In the genomic region with DNA sequence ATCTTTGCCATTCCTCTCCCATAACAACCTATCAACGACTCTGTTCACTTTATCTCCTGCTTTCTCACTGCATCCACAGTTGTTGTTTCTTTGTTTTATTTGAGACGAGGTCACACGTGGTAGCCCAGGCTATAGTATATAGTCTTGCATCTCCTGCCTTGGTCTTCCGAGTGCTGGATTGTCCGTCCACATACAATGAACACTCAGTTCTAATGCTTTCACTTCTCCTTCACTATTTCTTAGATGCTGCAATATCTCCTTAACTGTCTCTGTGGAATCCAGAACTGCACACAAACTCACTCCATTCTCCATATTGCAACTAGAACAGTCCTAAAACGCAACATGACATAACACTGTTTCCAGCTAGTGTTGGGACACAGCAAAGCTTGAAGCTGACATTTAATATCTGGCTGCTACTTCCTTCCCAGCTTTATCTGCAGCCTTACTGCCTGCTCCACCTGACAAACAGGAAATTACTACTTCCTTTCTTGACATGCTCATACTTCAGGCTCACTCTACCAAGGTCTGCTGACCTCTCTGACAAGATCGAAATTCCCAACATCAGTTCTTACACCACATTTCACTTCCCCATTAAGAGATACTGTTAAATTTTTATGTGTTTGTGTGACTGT, we compare ENCODE assay signal across 9 mouse cellular contexts. TPM values are rescaled to one million over a fixed set of nuclear protein-coding genes. Genes with fewer than 3 reads are reported as not detected.
A peak's percentile ranks its signal among the peaks of the same experiment; 100 is the strongest.
DNase-seq lines count a peak whose midpoint lies in the region; ATAC-seq and TF ChIP-seq lines count a peak whose summit lies in the region.
"Had no signal": no experiment of that assay in that cellular context is flagged by ENCODE, and none has a peak within 500 bp of the region (broad histone marks: within the 10 kb centered on the region; RNA-seq: fewer than 3 reads in every experiment).

No protein-coding gene starts in this region.

- 65% methylated on average over 7 of the region's 7 CpGs for WGBS in lung, embryonic 14.5 days
- 78% methylated on average over 7 of the region's 7 CpGs for WGBS in limb, embryonic 12.5 days

- no peak for ATAC-seq in lung, embryonic 14.5 days (ENCODE audit: insufficient read depth)
- no peak for ATAC-seq in limb, embryonic 12.5 days (ENCODE audit: insufficient number of reproducible peaks, insufficient read depth, low FRiP score, low TSS enrichment, low read depth)
- peak; percentile 30; the same call in 1 of the 2 replicates for ATAC-seq in neutrophil, adult 5-6 weeks (ENCODE audit: extremely low read depth, insufficient number of reproducible peaks, low FRiP score, poor library complexity, severe bottlenecking)

- no peaks in the 10 kb centered on the region for H3K9me3 ChIP-seq in lung, embryonic 14.5 days (ENCODE audit: low read depth, low read length)
- H3K9me3 ChIP-seq in limb, embryonic 12.5 days: no peaks in the 10 kb centered on the region

- H3K4me1 ChIP-seq in lung, embryonic 14.5 days (ENCODE audit: insufficient read depth): no peaks in the 10 kb centered on the region
- peaks cover 2% of the 10 kb centered on the region; the same call in 1 of the 2 replicates for H3K4me1 ChIP-seq in brown adipose tissue, adult 24 weeks (ENCODE audit: control insufficient read depth, insufficient read depth, insufficient read length, low read length)
- H3K4me1 ChIP-seq in limb, embryonic 12.5 days (replicated peaks): peaks cover 13% of the 10 kb centered on the region; the same call in 1 of the 2 replicates

- H3K4me2 ChIP-seq in lung, embryonic 14.5 days: no peak overlapping the region
- H3K4me2 ChIP-seq in limb, embryonic 12.5 days: no peak overlapping the region

- H3K36me3 ChIP-seq in lung, embryonic 14.5 days (ENCODE audit: insufficient read depth): 0 out of 2 replicates have a peak, but pooled peaks cover 5% of the 10 kb centered on the region
- peaks cover 6% of the 10 kb centered on the region; the same call in 1 of the 2 replicates for H3K36me3 ChIP-seq in limb, embryonic 12.5 days

- TF ChIP-seq CTCF in lung, embryonic 14.5 days (IDR thresholded peaks at IDR 0.05; ENCODE audit: low read depth): no peak

- H3K27me3 ChIP-seq in lung, embryonic 14.5 days (ENCODE audit: insufficient read depth, low read length): no peaks in the 10 kb centered on the region
- H3K27me3 ChIP-seq in limb, embryonic 12.5 days: no peaks in the 10 kb centered on the region

- no peak overlapping the region for H3K9ac ChIP-seq in lung, embryonic 14.5 days
- H3K9ac ChIP-seq in limb, embryonic 12.5 days (replicated peaks): no peak overlapping the region

- peak overlapping the region; percentile 46 for H3K27ac ChIP-seq in lung, embryonic 14.5 days (ENCODE audit: low read depth)
- H3K27ac ChIP-seq in brown adipose tissue, adult 24 weeks (replicated peaks; ENCODE audit: low read depth, low read length): peak overlapping the region; percentile 37
- H3K27ac ChIP-seq in limb, embryonic 12.5 days: peak overlapping the region; percentile 35; the same call in 1 of the 2 replicates

- DNase-seq in lung, embryonic 14.5 days: peak; percentile 28
- DNase-seq in lung, postnatal 14 days: no peak
- DNase-seq in cerebellum, postnatal 36 days: no peak
- DNase-seq in embryo, embryonic 10.5 days (ENCODE audit: low spot score): no peak
- DNase-seq in urinary bladder, adult 18-20 months (ENCODE audit: low spot score in 2 of 2): no peak
- DNase-seq: cerebellum, adult 9-11 months had no signal

- no peak overlapping the region for H3K4me3 ChIP-seq in lung, embryonic 14.5 days (ENCODE audit: low read depth, low read length)
- no peak overlapping the region for H3K4me3 ChIP-seq in brown adipose tissue, adult 24 weeks (ENCODE audit: insufficient read depth, low read depth, low read length)
- H3K4me3 ChIP-seq in limb, embryonic 12.5 days (replicated peaks): no peak overlapping the region

RNA-seq across cellular contexts. Expression of a gene that starts 13.3 kb away (rescaled TPM):
- polyA plus RNA-seq in lung, embryonic 14.5 days (2014; fragmentation: Nextera tagmentation; extraction: Ambion mirVana): 8.8 and 10.2 TPM in 2 replicates
- polyA plus RNA-seq in brown adipose tissue, adult 24 weeks (2012; ENCODE audit: insufficient read depth, insufficient read length, missing spikeins): 6.5 and 8.5 TPM in 2 replicates
- 10.9 and 11.1 TPM in 2 replicates for polyA plus RNA-seq in limb, embryonic 12.5 days (2016; fragmentation: Nextera tagmentation; extraction: Ambion mirVana)
- total RNA-seq in neutrophil, adult 5-6 weeks (2017): 9.6 and 10.1 TPM in 2 replicates

RNA-seq across cellular contexts. Expression of a gene that starts 31.1 kb away (rescaled TPM):
- 37.6 and 42.7 TPM in 2 replicates for polyA plus RNA-seq in lung, embryonic 14.5 days (2014; fragmentation: Nextera tagmentation; extraction: Ambion mirVana)
- polyA plus RNA-seq in brown adipose tissue, adult 24 weeks (2012; ENCODE audit: insufficient read depth, insufficient read length, missing spikeins): 60.1 and 79.2 TPM in 2 replicates
- polyA plus RNA-seq in limb, embryonic 12.5 days (2016; fragmentation: Nextera tagmentation; extraction: Ambion mirVana): 58.6 and 62.8 TPM in 2 replicates
- 32.4 TPM in 2 replicates for total RNA-seq in neutrophil, adult 5-6 weeks (2017)

RNA-seq across cellular contexts. Expression of a gene that starts 31.3 kb away (rescaled TPM):
- 0.93 and 1.1 TPM in 2 replicates for polyA plus RNA-seq in lung, embryonic 14.5 days (2014; fragmentation: Nextera tagmentation; extraction: Ambion mirVana)
- polyA plus RNA-seq in brown adipose tissue, adult 24 weeks (2012; ENCODE audit: insufficient read depth, insufficient read length, missing spikeins): not detected in 2 replicates
- 0.97 and 1.1 TPM in 2 replicates for polyA plus RNA-seq in limb, embryonic 12.5 days (2016; fragmentation: Nextera tagmentation; extraction: Ambion mirVana)
- total RNA-seq in neutrophil, adult 5-6 weeks (2017): not detected in 2 replicates

RNA-seq across cellular contexts. Expression of a gene that starts 37.8 kb away (rescaled TPM):
- 91.4 and 99.9 TPM in 2 replicates for polyA plus RNA-seq in lung, embryonic 14.5 days (2014; fragmentation: Nextera tagmentation; extraction: Ambion mirVana)
- polyA plus RNA-seq in brown adipose tissue, adult 24 weeks (2012; ENCODE audit: insufficient read depth, insufficient read length, missing spikeins): 14.8 and 25.4 TPM in 2 replicates
- polyA plus RNA-seq in limb, embryonic 12.5 days (2016; fragmentation: Nextera tagmentation; extraction: Ambion mirVana): 80.6 and 83.3 TPM in 2 replicates
- total RNA-seq in neutrophil, adult 5-6 weeks (2017): 48.6 and 55.7 TPM in 2 replicates
